Mouse (Mus musculus) olfactory bulb, adult 2 months (tissue): ENCODE data around the gene Nfu1. TPM values are rescaled to one million over a fixed set of nuclear protein-coding genes. Genes with fewer than 3 reads are reported as not detected.

Experiments used
- H3K27ac ChIP-seq: fragments of 200-500 bp; 2 replicates; pipeline ENCODE4 v1.5.1; 2012; ENCODE audit warnings: low read depth, low read length; ENCODE audit not compliant: insufficient read depth
- H3K4me1 ChIP-seq: fragments of 200-500 bp; 2 replicates; pipeline ENCODE4 v1.6.1; 2012; ENCODE audit warnings: low read length; ENCODE audit not compliant: control insufficient read depth, insufficient read depth
- H3K4me3 ChIP-seq: fragments of 200-500 bp; 2 replicates; pipeline ENCODE4 v1.5.1; 2012; ENCODE audit warnings: mild to moderate bottlenecking, low read depth, low read length, moderate library complexity; ENCODE audit not compliant: insufficient read depth
- CTCF ChIP-seq: fragments of 200-500 bp; IDR thresholded peaks from 2 replicates; pipeline ENCODE4 v1.5.1; 2012; ENCODE audit warnings: low read depth, mild to moderate bottlenecking, low read length, moderate library complexity; ENCODE audit not compliant: insufficient read depth
- POLR2A ChIP-seq: fragments of 200-500 bp; IDR thresholded peaks from 2 replicates; pipeline ENCODE4 v1.6.1; 2012; ENCODE audit warnings: mild to moderate bottlenecking, low read depth, low read length, moderate library complexity; ENCODE audit not compliant: insufficient read depth
- WGBS: fragments of 180-500 bp; shearing (Covaris S2); methylation state at CpG from one replicate; pipeline ENCODE4 v1.1.7; 2018; 5-methylcytosine and 5-hydroxymethylcytosine counted together
- polyA plus RNA-seq: library from polyadenylated mRNA; stranded (reverse); fragments of >200 nt; gene quantifications from 2 replicates; pipeline ENCODE4 v1.2.4, GENCODE M21; 2012; ENCODE audit warnings: low replicate concordance; ENCODE audit not compliant: missing spikeins, insufficient read depth, insufficient read length

Gene Nfu1
- not detected in 2 replicates for polyA plus RNA-seq

DNA sequence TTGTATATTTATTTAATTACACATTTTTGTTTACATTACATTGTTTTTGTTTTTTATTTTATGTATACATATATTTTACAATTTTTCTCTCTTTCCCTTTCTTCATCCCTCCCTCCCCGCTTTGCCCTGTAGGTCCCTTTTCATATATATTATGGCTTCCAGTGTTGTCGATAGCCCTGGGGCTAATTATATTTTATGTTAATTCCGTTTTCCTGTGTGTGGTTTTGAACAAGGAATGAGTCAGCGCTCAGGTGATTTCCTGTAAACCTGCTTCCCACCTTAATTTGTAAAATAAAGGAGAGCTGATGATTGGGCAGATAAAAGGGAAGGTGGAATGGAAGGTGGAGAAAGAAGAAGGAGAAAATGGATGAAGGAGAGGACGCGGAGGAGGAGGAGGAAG is at the start of gene Nfu1:
Gene Nfu1 (plus strand): TSS at position 350 of the 400 bp plus-strand sequence.
- TF ChIP-seq POLR2A (no peak), CTCF (no peak)
- peaks cover 2% of the 10 kb centered on the region; the same call in 1 of the 2 replicates for H3K4me1 ChIP-seq
- H3K4me3 ChIP-seq, result peak within 1 kb of the TSS; percentile 66
- WGBS, result 72% methylated on average over 6 of the region's 6 CpGs
- H3K27ac ChIP-seq, result peak within 1 kb of the TSS; percentile 34

DNA sequence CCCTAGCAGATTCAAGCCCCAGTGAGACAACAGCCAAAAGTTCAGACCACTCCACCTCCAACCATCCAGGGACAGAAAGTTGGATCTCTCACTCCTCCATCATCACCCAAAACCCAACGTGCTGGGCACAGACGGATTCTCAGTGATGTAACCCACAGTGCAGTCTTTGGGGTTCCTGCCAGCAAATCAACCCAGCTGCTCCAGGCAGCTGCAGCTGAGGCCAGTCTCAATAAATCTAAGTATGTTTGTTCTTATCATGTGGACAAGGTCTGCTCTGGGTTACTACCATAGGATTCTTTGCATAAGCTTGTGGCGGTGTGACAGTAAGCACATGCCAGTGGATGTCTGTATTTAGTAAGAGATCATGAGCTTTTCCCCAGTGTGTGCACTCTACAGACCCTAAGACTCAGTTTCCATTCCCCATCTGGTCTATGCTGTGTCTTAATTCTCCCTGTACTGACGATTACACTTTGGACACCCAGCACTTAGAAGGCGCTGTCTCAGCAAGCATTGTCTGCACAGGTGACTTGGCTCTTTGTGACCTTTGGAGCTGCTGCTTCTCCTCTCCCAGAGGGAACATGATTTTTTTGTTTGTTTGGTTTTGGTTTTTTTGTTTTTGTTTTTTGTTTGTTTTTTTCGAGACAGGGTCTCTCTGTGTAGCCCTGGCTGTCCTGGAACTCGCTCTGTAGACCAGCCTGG is 44.9 kb upstream of the Nfu1 start:
- no peak for TF ChIP-seq CTCF
- TF ChIP-seq POLR2A, result no peak
- WGBS, result 74% methylated on average over 7 of the region's 7 CpGs
- Histone ChIP-seq H3K27ac (no peak overlapping the region), H3K4me3 (no peak overlapping the region), H3K4me1 (no peaks in the 10 kb centered on the region; the same call in 1 of the 2 replicates)

DNA sequence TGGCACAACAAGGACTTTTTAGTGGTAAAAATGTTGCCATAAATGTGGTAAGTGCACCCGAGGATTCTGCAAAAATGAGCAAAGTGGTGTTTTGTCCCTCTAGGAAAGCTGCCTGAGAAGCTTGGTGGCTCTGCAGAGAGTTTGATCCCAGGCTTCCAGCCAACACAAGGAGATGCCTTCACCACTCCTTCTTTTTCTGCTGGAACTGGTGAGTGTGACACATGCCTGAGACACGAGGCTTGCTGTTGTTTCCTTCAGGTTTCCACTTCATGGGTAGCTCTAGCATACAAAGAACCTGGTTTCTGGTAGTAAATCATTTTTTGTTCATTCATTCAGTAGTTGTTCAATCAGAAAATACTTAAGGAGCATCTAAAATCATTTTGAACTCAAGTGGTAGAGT is 41.9 kb upstream of the Nfu1 start:
- TF ChIP-seq CTCF (no peak), POLR2A (no peak)
- WGBS, result 76% methylated on average over 2 of the region's 2 CpGs
- no peak overlapping the region for H3K27ac ChIP-seq
- no peaks in the 10 kb centered on the region; the same call in 1 of the 2 replicates for H3K4me1 ChIP-seq
- H3K4me3 ChIP-seq, result no peak overlapping the region

DNA sequence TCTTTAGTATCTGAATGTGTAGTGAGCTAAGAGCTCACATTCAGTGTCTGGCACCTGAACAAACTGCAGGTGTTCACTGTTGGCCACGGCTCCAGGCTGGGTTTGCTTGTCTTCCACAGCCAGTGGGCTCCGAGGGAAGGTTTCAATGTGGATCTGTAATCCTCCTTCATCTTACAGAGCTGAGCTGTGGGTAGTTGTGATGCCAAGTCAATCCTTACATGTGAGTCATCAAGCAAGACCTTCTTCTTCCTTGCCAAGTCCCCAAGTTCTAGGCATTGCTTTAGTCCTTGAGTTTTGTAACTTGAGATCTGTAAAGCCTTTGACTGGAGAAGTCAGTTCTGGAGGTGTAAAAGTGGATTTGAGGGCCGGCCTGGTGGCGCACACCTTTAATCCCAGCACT is 35.1 kb upstream of the Nfu1 start:
- WGBS, result 93% methylated on average over 4 of the region's 4 CpGs
- Histone ChIP-seq H3K27ac (no peak overlapping the region), H3K4me3 (no peak overlapping the region), H3K4me1 (no peaks in the 10 kb centered on the region)
- TF ChIP-seq POLR2A (no peak), CTCF (no peak)

DNA sequence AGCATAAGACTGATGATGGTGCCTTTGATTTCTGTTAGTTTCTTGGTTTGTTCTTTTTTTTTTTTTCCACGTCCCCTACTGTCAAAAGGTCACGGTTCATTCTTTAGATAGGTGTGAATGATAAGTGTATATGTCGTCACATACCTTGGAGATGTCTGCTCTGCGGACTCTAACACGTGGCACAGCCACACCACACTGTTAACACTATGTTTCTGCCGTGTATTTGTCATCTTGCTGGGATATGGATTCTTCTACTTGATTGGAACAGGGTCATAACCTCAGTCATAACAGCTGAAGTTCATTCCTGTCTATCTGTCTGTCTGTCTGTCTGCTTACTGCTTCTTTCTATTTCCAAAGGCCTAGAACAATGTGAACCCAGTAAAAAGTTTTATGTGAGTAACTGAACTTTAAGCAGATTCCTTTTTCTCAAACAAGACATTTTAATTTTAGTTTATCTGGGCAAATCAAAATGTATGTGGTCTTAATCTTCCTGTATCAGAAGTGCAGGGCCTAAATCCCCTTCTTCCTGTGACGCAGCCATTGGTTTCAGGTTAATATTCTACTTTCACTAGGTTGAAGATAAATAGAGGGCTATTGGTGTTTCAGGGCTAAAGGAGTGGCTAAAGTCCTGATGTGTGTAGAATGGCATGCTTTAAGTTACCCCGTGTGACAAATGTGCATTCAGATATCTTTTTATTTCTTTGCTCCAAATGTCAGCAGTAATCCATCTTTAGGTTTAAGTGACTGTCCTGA is 30.7 kb upstream of the Nfu1 start:
- no peak overlapping the region for H3K4me3 ChIP-seq
- H3K27ac ChIP-seq, result no peak overlapping the region
- no peaks in the 10 kb centered on the region for H3K4me1 ChIP-seq
- WGBS, result 93% methylated on average over 8 of the region's 8 CpGs
- TF ChIP-seq CTCF, result no peak
- no peak for TF ChIP-seq POLR2A

DNA sequence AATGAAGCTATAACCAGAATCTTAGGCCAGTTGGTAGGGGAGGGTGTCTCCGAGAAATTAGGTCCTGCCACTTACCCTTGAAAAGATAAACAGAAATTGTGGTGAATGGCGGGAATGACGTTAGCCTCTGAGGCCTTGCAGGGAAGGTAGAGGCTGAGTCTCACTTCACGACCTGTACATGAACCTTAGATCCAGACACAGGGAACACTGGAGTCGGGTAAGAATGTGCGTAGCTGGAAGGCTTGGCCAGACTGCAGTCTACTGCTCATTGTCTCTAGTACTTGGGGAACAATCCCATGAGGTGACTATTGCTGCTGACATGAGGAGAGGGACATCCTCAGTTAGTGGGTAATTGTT is 30.1 kb upstream of the Nfu1 start:
- WGBS, result 91% methylated on average over 6 of the region's 6 CpGs
- TF ChIP-seq CTCF, result no peak
- TF ChIP-seq POLR2A, result no peak
- H3K4me1 ChIP-seq, result no peaks in the 10 kb centered on the region
- H3K27ac ChIP-seq, result no peak overlapping the region
- H3K4me3 ChIP-seq, result no peak overlapping the region

DNA sequence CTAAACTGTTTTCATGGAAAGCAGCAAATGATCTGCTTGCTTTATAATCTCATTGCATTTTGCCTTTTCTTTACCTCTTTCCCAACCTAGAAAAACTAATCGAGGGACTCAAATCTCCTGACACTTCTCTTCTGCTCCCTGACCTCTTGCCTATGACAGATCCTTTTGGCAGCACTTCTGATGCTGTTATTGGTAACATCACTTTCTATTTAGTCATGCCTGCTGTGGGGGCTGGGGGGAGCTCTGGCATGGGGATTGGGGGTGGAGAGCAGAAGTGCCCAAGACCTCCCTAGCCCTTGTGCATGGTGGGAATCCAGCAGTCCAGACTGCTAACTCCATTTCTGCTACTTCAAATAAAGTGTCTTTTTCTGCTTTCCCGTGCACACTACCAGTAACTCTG is 27.8 kb upstream of the Nfu1 start:
- no peaks in the 10 kb centered on the region for H3K4me1 ChIP-seq
- 76% methylated on average over 2 of the region's 2 CpGs for WGBS

DNA sequence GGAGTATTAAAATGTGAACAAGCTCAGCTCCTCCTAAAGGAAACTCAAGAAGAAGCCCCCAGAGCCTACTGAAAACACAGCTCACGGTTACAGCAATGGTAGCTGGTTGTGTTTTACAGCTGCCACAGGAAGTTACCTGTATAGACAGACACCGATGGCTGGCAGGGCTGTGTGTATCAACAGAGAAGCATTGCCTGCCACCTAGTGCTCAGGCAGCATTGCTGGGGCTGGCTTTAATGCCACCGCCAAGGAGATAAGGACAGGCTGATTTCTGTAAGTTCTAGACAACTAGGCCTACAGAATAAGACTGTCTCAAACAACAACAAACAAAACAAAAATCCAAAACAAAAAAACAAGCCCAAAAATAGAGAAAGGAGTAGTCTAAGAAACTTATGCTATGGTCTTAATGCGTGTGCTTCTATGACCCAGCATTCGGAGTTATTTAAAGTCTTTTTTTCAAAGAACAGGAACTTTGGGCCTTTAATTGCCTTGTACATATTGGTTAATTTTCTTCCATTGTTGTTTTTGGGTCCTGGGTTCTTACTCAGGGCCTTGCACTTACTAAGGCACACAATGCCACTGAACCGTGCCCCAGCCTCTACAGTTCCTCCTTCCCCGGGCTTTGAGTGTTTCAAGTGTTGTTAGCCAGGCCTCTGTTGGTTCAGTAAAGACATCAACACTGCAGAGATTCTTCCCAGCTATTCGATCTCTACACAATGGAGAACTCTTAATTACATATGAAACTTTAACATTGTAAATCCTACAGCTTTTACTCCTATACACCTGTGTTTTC is 23.5 kb upstream of the Nfu1 start:
- Histone ChIP-seq H3K4me1 (no peaks in the 10 kb centered on the region), H3K27ac (no peak overlapping the region), H3K4me3 (no peak overlapping the region)
- 87% methylated on average over 8 of the region's 8 CpGs for WGBS
- TF ChIP-seq CTCF, result no peak
- no peak for TF ChIP-seq POLR2A

More for the DNA sequence above, 27.8 kb upstream of the Nfu1 start:
- Histone ChIP-seq H3K27ac (no peak overlapping the region), H3K4me3 (no peak overlapping the region)
- TF ChIP-seq CTCF (no peak), POLR2A (no peak)
